Mouse (Mus musculus): ENCODE measurements around the gene Rad54l. TPM values are rescaled to one million over a fixed set of nuclear protein-coding genes. Genes with fewer than 3 reads are reported as not detected.
A peak's percentile ranks its signal among the peaks of the same experiment; 100 is the strongest.

Gene Rad54l
- total and polyA plus RNA-seq, 3 experiments = 29.4 to 44.0 TPM; not detected in 1

GRCm38 (mm10) chr4:116150862-116151221, 27.4 kb upstream of the Rad54l start:
- Histone ChIP-seq H3K27ac (ENCODE audit: control insufficient read depth, low read depth, low read length) (peak overlapping the region; percentile 32), H3K9ac (ENCODE audit: control insufficient read depth, low read depth, low read length, poor library complexity, severe bottlenecking) (peak overlapping the region; percentile 86), H3K9me3 (replicated peaks; ENCODE audit: insufficient read depth, low read length) (no peaks in the 10 kb centered on the region), H3K4me3 (ENCODE audit: control insufficient read depth in 1 of 2, insufficient read depth in 1 of 2, low read depth in 2 of 2, low read length in 2 of 2) (peak overlapping the region; percentile 90 to 98), H3K36me3 (ENCODE audit: control insufficient read depth in 1 of 2, insufficient read depth in 2 of 2, low read length in 2 of 2) (peaks cover 2 to 4% of the 10 kb centered on the region in 2 experiments), H3K27me3 (ENCODE audit: control insufficient read depth in 1 of 2, insufficient read depth in 2 of 2, low read length in 2 of 2) (no peaks in the 10 kb centered on the region), H3K79me2 (ENCODE audit: control insufficient read depth, insufficient read depth, low read length, poor library complexity) (peaks cover 14% of the 10 kb centered on the region), H3K4me1 (ENCODE audit: control insufficient read depth in 1 of 2, insufficient read depth in 2 of 2, low read length in 2 of 2) (peaks cover 0 to 10% of the 10 kb centered on the region in 2 experiments; a peak in 2 of 4 replicates)
- TF ChIP-seq MAZ (IDR thresholded peaks at IDR 0.05; ENCODE audit: low read depth, low read length) (no peak), HCFC1 (IDR thresholded peaks at IDR 0.05; ENCODE audit: low read depth, low read length) (0 out of 2 replicates have a peak, but pooled peaks have one; percentile 1), MAX (IDR thresholded peaks at IDR 0.05; ENCODE audit: low read length) (peak; percentile 44; the same call in 1 of the 2 replicates), POLR2AphosphoS5 (IDR thresholded peaks at IDR 0.05; ENCODE audit: borderline replicate concordance, low read depth, low read length) (no peak)
- no peak for DNase-seq (ENCODE audit: low read depth, low spot score)

- Histone ChIP-seq H3K9ac (ENCODE audit: control insufficient read depth, low read depth, low read length, poor library complexity, severe bottlenecking) (peak overlapping the region; percentile 94), H3K27ac (ENCODE audit: control insufficient read depth, low read depth, low read length) (peak overlapping the region; percentile 67), H3K36me3 (ENCODE audit: control insufficient read depth in 1 of 2, insufficient read depth in 2 of 2, low read length in 2 of 2) (peaks cover 0 to 4% of the 10 kb centered on the region in 2 experiments), H3K4me3 (ENCODE audit: control insufficient read depth in 1 of 2, insufficient read depth in 1 of 2, low read depth in 2 of 2, low read length in 2 of 2) (peak overlapping the region; percentile 90 to 98), H3K9me3 (replicated peaks; ENCODE audit: insufficient read depth, low read length) (no peaks in the 10 kb centered on the region), H3K79me2 (ENCODE audit: control insufficient read depth, insufficient read depth, low read length, poor library complexity) (peaks cover 14% of the 10 kb centered on the region), H3K4me1 (ENCODE audit: control insufficient read depth in 1 of 2, insufficient read depth in 2 of 2, low read length in 2 of 2) (peaks cover 0 to 10% of the 10 kb centered on the region in 2 experiments; a peak in 2 of 4 replicates), H3K27me3 (ENCODE audit: control insufficient read depth in 1 of 2, insufficient read depth in 2 of 2, low read length in 2 of 2) (no peaks in the 10 kb centered on the region)
- TF ChIP-seq MAX (IDR thresholded peaks at IDR 0.05; ENCODE audit: low read length) (no peak), POLR2A (IDR thresholded peaks at IDR 0.05; ENCODE audit: control insufficient read depth in 1 of 2, insufficient read depth in 1 of 2, low read depth in 1 of 2, low read length in 2 of 2, poor library complexity in 1 of 2) (peak; percentile 83 to 99), MAZ (IDR thresholded peaks at IDR 0.05; ENCODE audit: low read depth, low read length) (no peak), NELFE (IDR thresholded peaks at IDR 0.05; ENCODE audit: low read depth, low read length) (peak; percentile 86), ZNF384 (IDR thresholded peaks at IDR 0.05; ENCODE audit: low read depth, low read length) (no peak), MXI1 (IDR thresholded peaks at IDR 0.05; ENCODE audit: low read depth, low read length) (peak; percentile 32; the same call in 1 of the 2 replicates), EP300 (IDR thresholded peaks at IDR 0.05; ENCODE audit: low read depth in 1 of 2, low read length in 2 of 2) (no peak), POLR2AphosphoS2 (IDR thresholded peaks at IDR 0.05; ENCODE audit: low read length) (peak; percentile 53; the same call in 1 of the 2 replicates), HCFC1 (IDR thresholded peaks at IDR 0.05; ENCODE audit: low read depth, low read length) (peak; percentile 59), ETS1 (IDR thresholded peaks at IDR 0.05; ENCODE audit: low read depth, low read length) (no peak), GABPA (IDR thresholded peaks at IDR 0.05; ENCODE audit: low read depth, low read length) (no peak), SIN3A (IDR thresholded peaks at IDR 0.05; ENCODE audit: low read length) (peak; percentile 73), ZMIZ1 (IDR thresholded peaks at IDR 0.05; ENCODE audit: low read depth, low read length) (peak; percentile 70; the same call in 1 of the 2 replicates)
- peak; percentile 68 for DNase-seq (ENCODE audit: low read depth, low spot score)
Observed at GRCm38 (mm10) chr4:116150156-116150861, 26.8 kb upstream of the Rad54l start.

Data from MEL (cell line).